Mouse (Mus musculus) left cerebral cortex, adult 2 months (tissue): ENCODE measurements around the gene Polr3e. TPM values are rescaled to one million over a fixed set of nuclear protein-coding genes. Genes with fewer than 3 reads are reported as not detected.

Source experiments
- DNase-seq, 2 experiments: peaks; one replicate each; pipeline ENCODE4 v3.0.0; 2021 to 2022; ENCODE audit warnings: low spot score in 2 of 2, mixed read lengths in 1 of 2; ENCODE audit errors: extremely low spot score in 1 of 2
- H3K27ac ChIP-seq: fragments of 200-600 bp; 2 replicates; pipeline ENCODE4 v1.8.1; 2022
- H3K4me3 ChIP-seq: fragments of 200-600 bp; 2 replicates; pipeline ENCODE4 v1.8.1; 2022
- CTCF ChIP-seq: fragments of 200-600 bp; IDR thresholded peaks from 2 replicates; pipeline ENCODE4 v1.8.1; 2022; ENCODE audit warnings: antibody characterized with exemption, mild to moderate bottlenecking, moderate library complexity
- intact Hi-C: fragments of 180-260 bp; cut with DNase I; formaldehyde crosslinking; loops from one replicate; pipeline ENCODE4 v1.15.1; 2025
- total RNA-seq, 2 experiments: library from RNA; stranded (reverse); gene quantifications; 2 replicates each; pipeline ENCODE4 v1.2.3; 2021

Gene Polr3e
- total RNA-seq, 2 experiments from 2014 or later, result 26.4 to 27.8 TPM

DNA sequence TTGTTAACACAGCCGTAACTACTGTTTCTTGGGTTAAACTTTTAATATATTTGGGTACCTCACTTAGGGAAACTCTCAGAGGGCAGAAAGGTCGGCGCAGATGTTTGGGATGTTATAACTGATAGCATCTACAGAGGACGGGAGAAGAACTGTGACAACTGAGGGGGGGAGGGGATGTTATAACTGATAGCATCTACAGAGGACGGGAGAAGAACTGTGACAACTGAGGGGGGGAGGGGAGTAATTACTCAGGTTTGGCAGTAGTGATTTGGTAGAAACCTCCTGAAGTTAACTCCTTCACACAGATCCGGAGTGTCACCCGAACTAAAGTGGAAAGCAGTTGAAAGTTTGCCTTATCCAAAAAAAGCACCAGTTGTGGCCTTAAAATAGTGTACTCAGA is 65.4 kb downstream of the Polr3e start:
- H3K4me3 ChIP-seq, result peak overlapping the region; percentile 66
- no peak for TF ChIP-seq CTCF
- intact Hi-C loops, result loop anchor here (5.0 kb wide), 1 partner anchor 49 kb away; the partner anchor contains the start of gene Mettl9

DNA sequence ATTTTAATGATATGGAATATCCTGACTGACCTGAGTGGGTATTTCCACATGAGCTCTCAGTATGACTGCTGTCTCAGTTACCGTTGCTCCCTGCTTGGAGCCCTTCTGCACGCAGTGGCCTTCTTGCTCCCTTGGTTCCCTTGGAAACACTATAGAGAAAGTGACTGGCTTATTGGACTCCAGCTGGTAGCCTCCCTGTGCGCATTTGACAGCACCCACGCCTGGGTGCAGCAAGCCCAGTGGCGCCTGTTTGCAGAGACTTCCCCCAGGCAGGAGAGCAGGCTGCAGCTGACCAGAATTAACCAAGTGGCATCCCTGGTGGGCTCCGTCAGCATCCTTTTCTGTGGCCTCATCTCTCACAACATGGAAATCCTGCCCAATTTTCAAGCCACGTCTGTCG is 73.6 kb downstream of the Polr3e start:
- no peak for DNase-seq
- Histone ChIP-seq H3K27ac (no peak overlapping the region), H3K4me3 (no peak overlapping the region)
- no peak for TF ChIP-seq CTCF
- intact Hi-C loops, result no loop called here

More for the DNA sequence above, 65.4 kb downstream of the Polr3e start:
- no peak for DNase-seq
- no peak overlapping the region for H3K27ac ChIP-seq

Other genes starting within 250 kb of the Polr3e start
- not detected for gene Pdzd9, start 247.4 kb upstream of the Polr3e start, total RNA-seq
- gene Mosmo, start 240.1 kb upstream of the Polr3e start, total RNA-seq, result 10 to 100 TPM; 71.2 to 82.8 TPM
- gene Vwa3a, start 178.4 kb upstream of the Polr3e start, total RNA-seq, result 10 to 100 TPM; 12.7 to 14.8 TPM
- under 1 TPM in 1 of 2 experiments, not detected in 1; 0.27 TPM for gene Gm5737, start 105.4 kb upstream of the Polr3e start, total RNA-seq
- gene Eef2k, start 74.9 kb upstream of the Polr3e start, total RNA-seq, result 10 to 100 TPM; 34.1 to 34.4 TPM
- gene Cdr2, start 64.6 kb downstream of the Polr3e start, total RNA-seq, result 1 to 10 TPM; 9.5 to 9.8 TPM
- gene Mfsd13b, start 64.8 kb downstream of the Polr3e start, total RNA-seq, result under 1 TPM; 0.44 to 0.86 TPM
- 10 to 100 TPM; 81.9 to 93.1 TPM for gene Mettl9, start 116.7 kb downstream of the Polr3e start, total RNA-seq
- gene Igsf6, start 156.8 kb downstream of the Polr3e start, total RNA-seq, result under 1 TPM; 0.21 to 0.32 TPM
- gene Otoa, start 163.9 kb downstream of the Polr3e start, total RNA-seq, result under 1 TPM; 0.18 to 0.37 TPM